Mouse (Mus musculus) kidney, adult 2 months (tissue): ENCODE results near the gene Ksr1.

Source experiments
- CTCF ChIP-seq: fragments of 200-500 bp; conservative IDR thresholded peaks from 2 replicates; pipeline ENCODE4 v1.5.1; 2011; ENCODE audit warnings: low read depth, mild to moderate bottlenecking, control low read depth, low read length, moderate library complexity, mixed read lengths; ENCODE audit not compliant: insufficient read depth, insufficient read length
- POLR2A ChIP-seq: fragments of 200-500 bp; IDR thresholded peaks from one replicate; pipeline ENCODE4 v1.6.1; 2011; ENCODE audit warnings: low read depth, low read length, control low read depth

DNA sequence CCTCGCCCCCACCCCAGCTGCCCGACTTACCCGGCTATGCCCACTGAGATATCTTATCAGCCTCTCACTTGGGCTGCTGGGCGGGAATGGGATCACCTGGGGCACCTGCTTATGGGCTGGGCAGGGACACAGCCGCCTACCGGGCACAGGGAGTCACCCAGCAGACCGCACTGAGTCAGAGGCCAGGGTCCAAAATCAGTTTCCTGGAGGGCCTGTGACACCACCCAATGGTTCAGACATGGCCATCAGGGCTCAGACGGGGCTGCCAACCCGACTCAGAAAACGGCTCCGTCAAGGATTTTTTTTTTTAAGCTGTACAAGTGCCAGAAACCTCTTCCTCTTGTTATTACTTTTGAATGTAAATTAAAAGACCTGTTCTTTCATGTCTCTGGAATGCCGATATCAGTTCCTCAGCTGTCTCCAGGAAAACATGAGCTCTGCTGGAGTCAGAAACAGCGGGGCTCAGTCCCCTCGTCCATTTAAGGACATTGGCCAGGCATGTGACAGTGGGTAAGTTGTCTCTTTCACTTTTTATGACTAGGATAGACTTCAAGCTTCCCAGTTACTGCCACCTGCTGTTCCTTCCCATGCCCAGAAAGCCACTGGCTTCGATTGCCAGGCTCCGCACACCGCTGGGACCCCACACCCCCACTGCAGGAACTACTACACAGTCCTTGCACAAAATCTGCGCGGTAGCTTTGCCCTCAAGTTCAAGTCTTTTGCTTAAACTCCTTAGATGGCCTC, 33.5 kb downstream of the Ksr1 start:
- peak; percentile 26; the same call in 1 of the 2 replicates for TF ChIP-seq CTCF
- TF ChIP-seq POLR2A, result no peak
